Comparison of ENCODE assay signal across 21 mouse cellular contexts in the genomic region with DNA sequence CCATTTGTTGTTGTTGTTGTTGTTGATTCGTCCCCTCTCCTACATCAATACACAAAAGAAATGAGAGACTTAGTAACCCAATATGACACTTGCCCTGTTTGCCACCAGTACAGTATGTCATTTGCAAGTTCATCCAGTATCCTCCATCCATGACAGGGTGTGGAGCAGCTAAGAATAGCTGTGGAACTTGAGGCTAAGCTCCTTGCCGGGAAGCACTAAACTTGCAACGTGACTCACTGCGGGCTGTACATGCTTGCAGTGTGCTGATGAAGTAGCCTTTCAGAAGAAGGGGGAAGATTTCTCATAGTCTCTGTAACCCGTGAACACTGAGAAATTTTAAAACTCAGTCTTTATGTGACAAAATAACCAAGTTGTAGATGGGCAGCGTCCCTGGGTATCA. TPM values are rescaled to one million over a fixed set of nuclear protein-coding genes. Genes with fewer than 3 reads are reported as not detected.
DNase-seq lines count a peak whose midpoint lies in the region; ATAC-seq lines count a peak whose summit lies in the region.
"Had no signal": no experiment of that assay in that cellular context is flagged by ENCODE, and none has a peak within 500 bp of the region (broad histone marks: within the 10 kb centered on the region; RNA-seq: fewer than 3 reads in every experiment).

No protein-coding gene starts in this region.

- no peaks in the 10 kb centered on the region for H3K27me3 ChIP-seq in heart, embryonic 13.5 days (replicated peaks)
- H3K27me3 ChIP-seq in liver, embryonic 12.5 days (replicated peaks), result no peaks in the 10 kb centered on the region
- H3K27me3 ChIP-seq: embryonic facial prominence, embryonic 13.5 days; forebrain, embryonic 12.5 days; intestine, embryonic 15.5 days; kidney, embryonic 15.5 days had no signal

- no peaks in the 10 kb centered on the region; the same call in 1 of the 2 replicates for H3K36me3 ChIP-seq in heart, embryonic 13.5 days
- H3K36me3 ChIP-seq in liver, embryonic 12.5 days, result no peaks in the 10 kb centered on the region
- H3K36me3 ChIP-seq: embryonic facial prominence, embryonic 13.5 days; forebrain, embryonic 12.5 days; intestine, embryonic 15.5 days; kidney, embryonic 15.5 days had no signal

- DNase-seq in heart, adult 11 months, result peak; percentile 91
- no peak for DNase-seq in heart, postnatal 25 days (ENCODE audit: low spot score)
- DNase-seq in gastrocnemius, postnatal 25 days, result peak; percentile 53
- DNase-seq in skeletal muscle tissue, adult 2 months (ENCODE audit: low read depth, low spot score), result peak; percentile 87
- DNase-seq in testis, postnatal 14 days (ENCODE audit: low spot score), result no peak
- DNase-seq: adrenal gland, postnatal 25 days; B cell, adult 2 months; cerebellum, adult 2 months; liver; lung, adult 2 months; thymus, adult 18-20 months had no signal

- WGBS in heart, embryonic 13.5 days, result 59% methylated on average over 6 of the region's 6 CpGs
- 64% methylated on average over 6 of the region's 6 CpGs for WGBS in liver, embryonic 12.5 days (ENCODE audit: insufficient replicate concordance)

- no peaks in the 10 kb centered on the region for H3K9me3 ChIP-seq in heart, embryonic 13.5 days
- no peaks in the 10 kb centered on the region for H3K9me3 ChIP-seq in liver, embryonic 12.5 days (replicated peaks)
- H3K9me3 ChIP-seq: embryonic facial prominence, embryonic 13.5 days; forebrain, embryonic 12.5 days; intestine, embryonic 15.5 days; kidney, embryonic 15.5 days had no signal

- no peak for ATAC-seq in heart, embryonic 13.5 days (ENCODE audit: extremely low read depth, insufficient number of reproducible peaks, low FRiP score, low TSS enrichment)
- no peak for ATAC-seq in liver, embryonic 12.5 days
- ATAC-seq: intestine, embryonic 15.5 days had no signal

- H3K4me1 ChIP-seq in heart, embryonic 13.5 days, result peaks cover 45% of the 10 kb centered on the region
- H3K4me1 ChIP-seq in liver, embryonic 12.5 days, result no peaks in the 10 kb centered on the region
- H3K4me1 ChIP-seq: embryonic facial prominence, embryonic 13.5 days; forebrain, embryonic 12.5 days; intestine, embryonic 15.5 days; kidney, embryonic 15.5 days had no signal

- no peak overlapping the region for H3K4me3 ChIP-seq in heart, embryonic 13.5 days
- H3K4me3 ChIP-seq in liver, embryonic 12.5 days, result no peak overlapping the region
- H3K4me3 ChIP-seq: embryonic facial prominence, embryonic 13.5 days; forebrain, embryonic 12.5 days; intestine, embryonic 15.5 days; kidney, embryonic 15.5 days had no signal

- no peak overlapping the region for H3K9ac ChIP-seq in heart, embryonic 13.5 days
- H3K9ac ChIP-seq in liver, embryonic 12.5 days, result no peak overlapping the region
- H3K9ac ChIP-seq: embryonic facial prominence, embryonic 13.5 days; forebrain, embryonic 12.5 days; intestine, embryonic 15.5 days; kidney, embryonic 15.5 days had no signal

- intact Hi-C loops in heart, postnatal 25 days (cut with DNase I), result no loop called here

- peak overlapping the region; percentile 83 for H3K27ac ChIP-seq in heart, embryonic 13.5 days (replicated peaks)
- no peak overlapping the region for H3K27ac ChIP-seq in liver, embryonic 12.5 days
- H3K27ac ChIP-seq: embryonic facial prominence, embryonic 13.5 days; forebrain, embryonic 12.5 days; intestine, embryonic 15.5 days; kidney, embryonic 15.5 days; macrophage had no signal

- H3K4me2 ChIP-seq in heart, embryonic 13.5 days, result peak overlapping the region; percentile 34
- H3K4me2 ChIP-seq in liver, embryonic 12.5 days, result no peak overlapping the region
- H3K4me2 ChIP-seq: embryonic facial prominence, embryonic 13.5 days; forebrain, embryonic 12.5 days; intestine, embryonic 15.5 days; kidney, embryonic 15.5 days; midbrain, embryonic 11.5 days had no signal

RNA-seq across cellular contexts. Expression of a gene that starts 42.2 kb away (rescaled TPM):
- 100 to 1,000 TPM; 134 to 142 TPM for total RNA-seq in heart, postnatal 25 days (2021)
- total RNA-seq in gastrocnemius, postnatal 25 days (2021), result 10 to 100 TPM; 91.1 to 92.1 TPM
- 72.2 and 81.4 TPM in 2 replicates for polyA plus RNA-seq in heart, embryonic 13.5 days (2015; fragmentation: Nextera tagmentation; extraction: Ambion mirVana)
- polyA plus RNA-seq in liver, embryonic 12.5 days (2016; fragmentation: Nextera tagmentation; extraction: Ambion mirVana), result not detected in 2 replicates
- total RNA-seq: common myeloid progenitor, adult 5-6 weeks; monocyte, adult 5-6 weeks had no signal
- polyA plus RNA-seq: macrophage had no signal

Comparison
In these comparisons a context has a peak if more than half of its experiments do, and no peak if none do; other contexts are left out.
1. DNase-seq: peak in heart, adult 11 months (single experiment), gastrocnemius, postnatal 25 days (single experiment) and skeletal muscle tissue, adult 2 months (single experiment); none in heart, postnatal 25 days (single experiment) and testis, postnatal 14 days (single experiment).